In the genomic region with DNA sequence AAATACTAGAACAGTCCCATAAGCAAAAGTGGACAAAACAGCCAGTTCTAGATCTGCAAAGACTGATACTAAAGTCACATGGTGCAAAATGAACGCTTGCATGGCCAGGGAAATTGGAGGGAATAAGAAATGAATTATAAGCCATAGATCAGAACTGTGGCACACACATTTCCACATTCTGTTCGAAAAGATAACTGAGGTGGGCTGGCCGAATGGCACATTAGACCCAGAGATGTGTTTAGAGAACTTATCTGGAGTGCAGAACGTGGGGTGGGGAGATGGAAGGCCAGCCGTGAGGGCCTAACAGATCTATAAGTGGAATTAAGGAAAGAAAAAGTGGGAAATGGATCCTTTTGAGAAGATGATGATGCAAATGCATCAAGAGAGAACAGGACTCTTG, we compare ENCODE assay signal across 19 mouse cellular contexts.
"Had no signal": no experiment of that assay in that cellular context is flagged by ENCODE, and none has a peak within 500 bp of the region (broad histone marks: within the 10 kb centered on the region; RNA-seq: fewer than 3 reads in every experiment).

No protein-coding gene starts in this region.

- DNase-seq: lung, adult 18-20 months; lung, embryonic 14.5 days; lung, postnatal 10 days; lung, postnatal 4 days; midbrain, embryonic 14.5 days; right cerebral cortex, postnatal 14 days; thymus, adult 2 months; thymus, postnatal 25 days; thymus, postnatal 4 days had no signal

- H3K27me3 ChIP-seq: liver, embryonic 15.5 days; megakaryocyte, embryonic 14.5 days; midbrain, embryonic 12.5 days; neural tube, embryonic 13.5 days; neural tube, embryonic 15.5 days; stomach, embryonic 15.5 days had no signal

- ATAC-seq: midbrain, embryonic 16.5 days had no signal

- H3K27ac ChIP-seq: liver, embryonic 15.5 days; midbrain, embryonic 10.5 days; midbrain, embryonic 12.5 days; neural tube, embryonic 13.5 days; neural tube, embryonic 15.5 days; stomach, embryonic 15.5 days; stomach, postnatal 0 days had no signal

- H3K9me3 ChIP-seq: liver, embryonic 15.5 days; megakaryocyte, embryonic 14.5 days; midbrain, embryonic 10.5 days; midbrain, embryonic 12.5 days; neural tube, embryonic 13.5 days; neural tube, embryonic 15.5 days; stomach, embryonic 15.5 days had no signal

- H3K4me3 ChIP-seq: liver, embryonic 15.5 days; megakaryocyte, embryonic 14.5 days; midbrain, embryonic 10.5 days; midbrain, embryonic 12.5 days; myocyte; neural tube, embryonic 13.5 days; neural tube, embryonic 15.5 days; stomach, embryonic 15.5 days had no signal

- H3K9ac ChIP-seq: liver, embryonic 15.5 days; lung, embryonic 14.5 days; midbrain, embryonic 12.5 days; neural tube, embryonic 13.5 days; neural tube, embryonic 15.5 days; stomach, embryonic 15.5 days had no signal

- H3K36me3 ChIP-seq: midbrain, embryonic 12.5 days; neural tube, embryonic 13.5 days; stomach, embryonic 15.5 days had no signal

- H3K4me2 ChIP-seq: liver, embryonic 15.5 days; lung, embryonic 14.5 days; midbrain, embryonic 12.5 days; neural tube, embryonic 13.5 days; neural tube, embryonic 15.5 days; stomach, embryonic 15.5 days had no signal

- H3K4me1 ChIP-seq: neural tube, embryonic 15.5 days; stomach, embryonic 15.5 days had no signal
